Mouse (Mus musculus) layer of hippocampus, adult 9-10 months (tissue): ENCODE measurements around the gene Casc4.
A peak's percentile ranks its signal among the peaks of the same experiment; 100 is the strongest.

Experiments
- DNase-seq: peaks from one replicate; pipeline ENCODE4 v3.0.0; 2022; ENCODE audit warnings: low spot score

Casc4 gene

GRCm38 (mm10) chr2:121866632-121867050, at the start of gene Casc4:
Gene Casc4, plus strand, starts transcription at chr2:121866970.
- DNase-seq: peak; percentile 27

GRCm38 (mm10) chr2:121821787-121822186, 45.0 kb upstream of the Casc4 start:
- DNase-seq: no peak

DNA sequence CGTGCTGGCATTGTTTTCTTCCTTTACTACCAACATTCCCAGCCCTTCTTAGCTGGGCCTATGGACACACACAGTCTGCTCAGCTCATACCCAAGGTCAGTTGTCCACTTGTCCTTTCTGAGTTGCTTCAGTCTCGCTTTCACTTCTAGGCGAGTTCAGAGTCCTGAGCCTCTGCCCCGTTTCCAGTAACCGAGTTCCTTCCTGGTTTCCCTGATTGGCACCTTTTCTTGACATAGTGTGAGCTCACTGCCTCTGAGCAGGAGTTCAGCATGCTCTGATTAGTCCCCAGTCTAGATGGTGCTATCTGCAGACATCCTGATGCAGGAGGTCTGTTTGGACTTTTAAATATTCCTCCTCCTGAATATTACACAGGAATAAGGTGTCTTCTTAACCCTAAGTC, 42.1 kb upstream of the Casc4 start:
- DNase-seq: no peak

GRCm38 (mm10) chr2:121826189-121826588, 40.6 kb upstream of the Casc4 start:
- DNase-seq: no peak

DNA sequence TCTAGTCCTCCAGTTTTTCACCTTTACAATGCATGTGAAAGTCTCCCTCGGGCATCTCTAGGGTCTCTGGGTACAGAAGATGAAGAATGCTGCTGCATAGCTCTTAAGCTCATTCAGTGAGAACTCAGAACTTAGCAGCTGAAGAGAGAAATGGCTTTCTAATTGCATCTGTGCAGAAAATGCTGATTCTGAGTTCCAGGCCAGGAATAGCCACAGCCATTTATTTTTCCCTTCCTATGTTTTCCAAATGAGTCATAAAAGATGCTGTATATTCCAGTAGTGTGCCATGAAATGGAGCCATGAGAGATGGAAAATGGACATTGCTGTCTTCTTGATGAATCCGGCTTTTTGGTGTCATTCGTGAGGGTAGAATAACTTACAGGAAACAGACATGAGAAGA, 38.4 kb upstream of the Casc4 start:
- DNase-seq: no peak

GRCm38 (mm10) chr2:121832484-121832894, 34.3 kb upstream of the Casc4 start:
- peak; percentile 27 for DNase-seq

DNA sequence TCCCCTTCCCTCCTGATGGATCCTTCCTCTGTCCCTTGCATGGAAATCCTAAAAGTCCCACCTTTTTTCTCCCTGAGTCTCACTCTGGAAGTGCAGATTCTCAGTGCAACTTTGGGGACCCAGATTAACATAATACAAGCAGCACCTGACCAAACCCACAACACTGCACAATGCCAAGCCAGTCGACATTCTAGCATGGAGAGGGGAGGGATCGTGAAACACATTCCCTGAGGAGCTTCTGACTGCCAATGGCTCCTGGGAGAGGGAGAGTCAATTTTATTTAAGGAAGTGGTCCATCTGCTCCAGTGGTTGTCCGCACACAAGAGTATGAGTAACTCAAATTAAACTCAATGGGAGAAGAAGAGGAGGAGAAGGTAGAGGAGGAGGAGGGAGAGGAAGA, 31.8 kb upstream of the Casc4 start:
- DNase-seq: no peak

GRCm38 (mm10) chr2:121841453-121841852, 25.3 kb upstream of the Casc4 start:
- DNase-seq: no peak

GRCm38 (mm10) chr2:121842249-121842648, 24.5 kb upstream of the Casc4 start:
- DNase-seq: no peak

DNA sequence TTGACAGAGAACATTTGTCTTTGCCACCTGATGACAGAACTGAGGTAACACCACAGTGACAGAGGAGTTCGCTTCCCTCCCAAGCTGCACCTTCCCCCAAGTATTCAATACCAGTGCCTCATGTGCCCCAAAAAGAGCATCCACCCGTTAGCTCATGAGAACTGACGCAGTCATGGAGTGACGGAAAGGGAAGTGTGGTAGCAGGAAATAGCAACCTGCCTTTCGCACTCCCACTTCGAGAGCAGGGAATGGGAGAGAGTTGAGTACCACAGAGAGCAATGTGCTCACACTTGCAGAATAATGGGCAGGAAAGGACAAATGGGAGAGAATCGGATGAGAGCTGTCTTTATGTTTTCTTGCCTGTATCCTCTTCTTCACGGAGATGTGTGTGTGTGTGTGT, 20.7 kb upstream of the Casc4 start:
- DNase-seq: no peak

DNA sequence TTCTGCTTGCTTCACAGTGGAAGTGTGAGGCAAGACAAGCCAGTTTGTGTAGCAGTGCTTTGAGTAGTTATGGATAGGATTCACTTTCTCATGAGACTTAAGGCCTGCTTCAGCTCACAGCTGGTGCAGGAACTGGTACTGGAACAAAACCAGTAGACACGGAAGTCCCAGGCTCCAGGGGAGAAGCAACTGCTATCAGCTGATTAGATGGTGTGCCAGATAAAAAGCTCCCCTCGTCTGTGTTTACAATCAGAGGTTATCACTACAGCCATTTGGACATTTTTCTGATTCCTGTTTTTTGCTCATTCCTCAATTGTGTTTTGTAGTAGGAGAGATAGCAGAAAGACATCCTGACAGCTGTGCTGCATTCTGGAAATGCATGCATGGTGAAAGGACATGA, 14.7 kb upstream of the Casc4 start:
- DNase-seq: no peak

DNA sequence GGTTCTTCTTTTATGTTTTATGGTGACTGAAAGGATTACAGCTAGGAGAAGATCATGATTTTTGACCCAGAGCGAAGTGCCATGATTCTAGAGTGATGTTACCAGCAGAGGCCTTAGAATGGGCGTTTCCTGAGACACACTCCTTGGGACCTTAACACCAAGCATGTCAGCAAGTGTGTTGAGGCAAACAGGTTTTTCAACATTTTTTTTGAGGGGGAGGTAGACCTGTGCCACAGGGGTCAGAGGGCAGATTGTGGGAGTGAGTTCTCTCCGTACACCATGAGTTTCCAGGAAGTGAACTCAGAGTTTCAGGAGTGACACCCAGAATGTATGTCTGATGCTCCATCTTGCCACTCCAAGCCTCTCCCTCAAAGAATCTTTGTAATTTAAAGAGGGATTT, 12.8 kb upstream of the Casc4 start:
- DNase-seq: no peak

DNA sequence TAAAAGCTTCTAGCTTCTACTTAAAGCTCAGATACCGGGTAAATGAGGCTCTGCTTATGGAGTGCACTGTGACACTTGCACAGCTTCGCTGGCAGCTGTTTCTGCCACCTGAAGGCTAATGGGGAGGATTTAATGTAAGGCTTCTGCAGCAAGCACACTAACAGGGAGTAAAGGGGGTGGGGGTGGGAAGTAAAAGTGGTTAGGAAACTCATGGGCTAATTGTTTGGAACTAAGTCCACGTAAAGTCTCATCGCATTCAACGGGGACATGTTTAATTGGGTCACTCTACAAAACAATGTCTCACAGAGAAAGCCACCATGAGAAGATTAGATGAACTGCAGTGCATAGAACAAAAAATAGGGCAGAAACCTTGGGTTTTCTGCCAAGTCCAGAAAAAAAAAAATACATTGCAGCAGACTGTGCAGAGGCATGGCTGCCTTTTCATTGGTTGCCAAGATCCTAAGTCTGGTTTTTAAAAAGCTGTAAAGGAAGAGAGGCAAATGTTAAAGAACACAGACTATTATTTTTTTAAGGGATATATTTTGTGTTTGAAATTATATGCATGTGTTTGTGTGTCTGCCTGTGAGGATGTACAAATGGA, 7.3 kb upstream of the Casc4 start:
- no peak for DNase-seq

DNA sequence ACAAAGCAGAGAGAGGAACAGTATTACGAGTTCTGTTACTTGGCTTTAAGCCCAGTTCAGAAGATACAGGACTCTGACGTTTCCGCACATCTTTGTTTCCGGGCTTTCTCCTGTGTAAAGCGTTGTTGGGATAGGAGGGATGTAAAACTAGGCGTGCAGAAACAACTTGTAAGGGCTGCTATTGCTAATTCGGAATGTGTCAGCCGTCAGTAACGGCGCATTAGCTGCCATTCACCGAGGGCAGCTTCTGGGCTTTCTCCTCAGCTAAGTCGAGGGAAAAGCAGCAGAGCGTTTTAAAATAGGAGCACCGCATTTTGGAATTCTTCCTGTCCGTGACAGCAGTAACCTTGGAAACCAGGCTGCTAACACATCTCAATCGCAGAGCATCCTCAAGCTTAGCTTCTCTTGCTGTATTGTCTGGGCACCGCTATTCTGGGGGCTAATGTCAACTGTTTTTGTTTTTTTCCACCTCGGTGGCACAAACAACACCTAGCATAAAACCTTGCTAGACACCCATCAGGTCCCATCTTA, 634 bp upstream of the Casc4 start:
- peak; percentile 44 for DNase-seq

DNA sequence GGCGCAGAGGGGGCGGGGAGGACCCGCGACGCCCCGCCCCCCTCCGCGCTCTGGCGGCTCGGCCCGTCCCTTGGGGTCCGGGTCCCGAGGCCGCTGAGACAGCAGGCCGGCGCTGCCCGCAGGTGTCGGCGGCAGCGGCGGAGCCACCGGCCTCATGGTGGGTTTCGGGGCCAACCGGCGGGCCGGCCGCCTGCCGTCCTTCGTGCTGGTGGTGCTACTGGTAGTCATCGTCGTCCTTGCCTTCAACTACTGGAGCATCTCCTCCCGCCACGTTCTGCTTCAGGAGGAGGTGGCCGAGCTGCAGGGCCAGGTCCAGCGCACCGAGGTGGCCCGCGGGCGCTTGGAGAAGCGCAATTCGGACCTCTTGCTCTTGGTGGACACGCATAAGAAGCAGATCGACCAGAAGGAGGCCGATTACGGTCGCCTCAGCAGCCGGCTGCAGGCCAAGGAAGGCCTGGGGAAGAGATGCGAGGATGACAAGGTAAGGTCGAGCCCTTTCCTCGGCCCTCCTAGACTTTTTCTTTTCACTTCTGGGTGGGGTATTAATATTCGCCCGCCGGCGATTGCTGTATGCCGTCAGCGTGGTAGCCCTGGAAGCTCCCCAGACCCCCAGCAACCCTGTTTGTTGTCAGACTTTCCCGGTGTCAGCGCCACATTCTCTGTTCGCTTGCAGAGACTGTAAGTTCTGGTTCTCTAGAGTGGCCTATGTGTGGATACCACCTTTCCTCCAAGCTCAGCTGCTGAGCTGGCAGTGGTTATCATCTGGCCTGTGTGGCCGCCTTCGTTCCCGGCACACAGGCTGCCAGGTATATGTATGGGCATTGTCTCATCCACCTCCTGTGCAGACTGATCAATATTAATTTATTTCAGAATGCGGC, 520 bp downstream of the Casc4 start:
- no peak for DNase-seq

GRCm38 (mm10) chr2:121879506-121879905, 12.7 kb downstream of the Casc4 start:
- no peak for DNase-seq

GRCm38 (mm10) chr2:121885509-121886106, 18.8 kb downstream of the Casc4 start:
- no peak for DNase-seq

GRCm38 (mm10) chr2:121886406-121886805, 19.6 kb downstream of the Casc4 start:
- no peak for DNase-seq

GRCm38 (mm10) chr2:121888720-121889497, 22.1 kb downstream of the Casc4 start:
- no peak for DNase-seq

GRCm38 (mm10) chr2:121895261-121895660, 28.5 kb downstream of the Casc4 start:
- no peak for DNase-seq

- no peak for DNase-seq
Observed at GRCm38 (mm10) chr2:121896825-121897224, 30.1 kb downstream of the Casc4 start.

GRCm38 (mm10) chr2:121909975-121910374, 43.2 kb downstream of the Casc4 start:
- DNase-seq: no peak
